Mouse (Mus musculus): ENCODE measurements around the gene S1pr4. TPM values are rescaled to one million over a fixed set of nuclear protein-coding genes. Genes with fewer than 3 reads are reported as not detected.

The S1pr4 gene
- polyA plus RNA-seq, 1 experiment from 2014 or later = 1.2 TPM

- Histone ChIP-seq H3K27ac (ENCODE audit: low read length) (peak overlapping the region; percentile 86), H3K4me1 (ENCODE audit: control insufficient read depth, insufficient read depth, low read length) (peaks cover 30% of the 10 kb centered on the region), H3K4me2 (ENCODE audit: low read depth, low read length) (peak overlapping the region; percentile 92), H3K9ac (ENCODE audit: low read length) (peak overlapping the region; percentile 94), H3K9me3 (replicated peaks; ENCODE audit: control insufficient read depth, low read length) (no peaks in the 10 kb centered on the region), H3K27me3 (ENCODE audit: control insufficient read depth, insufficient read depth, low read length) (no peaks in the 10 kb centered on the region), H3K36me3 (ENCODE audit: control insufficient read depth, insufficient read depth, low read length) (0 out of 2 replicates have a peak, but pooled peaks cover 3% of the 10 kb centered on the region), H3K4me3 (replicated peaks; ENCODE audit: low read length) (peak overlapping the region; percentile 98)
- WGBS = 49% methylated on average over 10 of the region's 10 CpGs
- ATAC-seq (ENCODE audit: insufficient read depth, low FRiP score) = no peak
Observed at GRCm38 (mm10) chr10:81541803-81542202, 41.9 kb upstream of the S1pr4 start.

- Histone ChIP-seq H3K27me3 (ENCODE audit: control insufficient read depth, insufficient read depth, low read length) (no peaks in the 10 kb centered on the region), H3K36me3 (ENCODE audit: control insufficient read depth, insufficient read depth, low read length) (0 out of 2 replicates have a peak, but pooled peaks cover 3% of the 10 kb centered on the region), H3K9ac (ENCODE audit: low read length) (peak overlapping the region; percentile 94), H3K4me2 (ENCODE audit: low read depth, low read length) (peak overlapping the region; percentile 92; the same call in 1 of the 2 replicates), H3K27ac (ENCODE audit: low read length) (peak overlapping the region; percentile 86; the same call in 1 of the 2 replicates), H3K4me1 (ENCODE audit: control insufficient read depth, insufficient read depth, low read length) (peaks cover 30% of the 10 kb centered on the region), H3K4me3 (replicated peaks; ENCODE audit: low read length) (no peak overlapping the region), H3K9me3 (replicated peaks; ENCODE audit: control insufficient read depth, low read length) (no peaks in the 10 kb centered on the region)
- no peak for ATAC-seq (ENCODE audit: insufficient read depth, low FRiP score)
- 68% methylated on average over 5 of the region's 5 CpGs for WGBS
Observed at GRCm38 (mm10) chr10:81541363-81541762, 41.4 kb upstream of the S1pr4 start.

- H3K36me3 ChIP-seq (ENCODE audit: control insufficient read depth, insufficient read depth, low read length) = 0 out of 2 replicates have a peak, but pooled peaks cover 3% of the 10 kb centered on the region
- peaks cover 25% of the 10 kb centered on the region for H3K4me1 ChIP-seq (ENCODE audit: control insufficient read depth, insufficient read depth, low read length)
- 87% methylated on average over 3 of the region's 3 CpGs for WGBS
- H3K9ac ChIP-seq (ENCODE audit: low read length) = no peak overlapping the region
- no peaks in the 10 kb centered on the region for H3K27me3 ChIP-seq (ENCODE audit: control insufficient read depth, insufficient read depth, low read length)
- no peak for ATAC-seq (ENCODE audit: insufficient read depth, low FRiP score)
- no peak overlapping the region for H3K4me3 ChIP-seq (replicated peaks; ENCODE audit: low read length)
- no peak overlapping the region for H3K4me2 ChIP-seq (ENCODE audit: low read depth, low read length)
- H3K9me3 ChIP-seq (replicated peaks; ENCODE audit: control insufficient read depth, low read length) = no peaks in the 10 kb centered on the region
- no peak overlapping the region for H3K27ac ChIP-seq (ENCODE audit: low read length)
Observed at GRCm38 (mm10) chr10:81538321-81539048, 38.6 kb upstream of the S1pr4 start.

GRCm38 (mm10) chr10:81537429-81537828 lies 37.5 kb upstream of the S1pr4 start:
- H3K27ac ChIP-seq (ENCODE audit: low read length) = no peak overlapping the region
- H3K4me3 ChIP-seq (replicated peaks; ENCODE audit: low read length) = no peak overlapping the region
- no peak for ATAC-seq (ENCODE audit: insufficient read depth, low FRiP score)
- no peaks in the 10 kb centered on the region for H3K9me3 ChIP-seq (replicated peaks; ENCODE audit: control insufficient read depth, low read length)
- WGBS = 86% methylated on average over 2 of the region's 2 CpGs
- H3K4me2 ChIP-seq (ENCODE audit: low read depth, low read length) = no peak overlapping the region
- H3K27me3 ChIP-seq (ENCODE audit: control insufficient read depth, insufficient read depth, low read length) = no peaks in the 10 kb centered on the region
- H3K36me3 ChIP-seq (ENCODE audit: control insufficient read depth, insufficient read depth, low read length) = 0 out of 2 replicates have a peak, but pooled peaks cover 3% of the 10 kb centered on the region
- H3K4me1 ChIP-seq (ENCODE audit: control insufficient read depth, insufficient read depth, low read length) = peaks cover 14% of the 10 kb centered on the region
- no peak overlapping the region for H3K9ac ChIP-seq (ENCODE audit: low read length)

- 78% methylated on average over 6 of the region's 6 CpGs for WGBS
- Histone ChIP-seq H3K4me3 (replicated peaks; ENCODE audit: low read length) (no peak overlapping the region), H3K9ac (ENCODE audit: low read length) (no peak overlapping the region), H3K4me2 (ENCODE audit: low read depth, low read length) (no peak overlapping the region), H3K9me3 (replicated peaks; ENCODE audit: control insufficient read depth, low read length) (no peaks in the 10 kb centered on the region), H3K36me3 (ENCODE audit: control insufficient read depth, insufficient read depth, low read length) (0 out of 2 replicates have a peak, but pooled peaks cover 3% of the 10 kb centered on the region), H3K27me3 (ENCODE audit: control insufficient read depth, insufficient read depth, low read length) (no peaks in the 10 kb centered on the region), H3K4me1 (ENCODE audit: control insufficient read depth, insufficient read depth, low read length) (peaks cover 7% of the 10 kb centered on the region), H3K27ac (ENCODE audit: low read length) (no peak overlapping the region)
- ATAC-seq (ENCODE audit: insufficient read depth, low FRiP score) = no peak
Observed at GRCm38 (mm10) chr10:81536734-81537133, 36.8 kb upstream of the S1pr4 start.

GRCm38 (mm10) chr10:81534826-81535225 lies 34.9 kb upstream of the S1pr4 start:
- peaks cover 12% of the 10 kb centered on the region; the same call in 1 of the 2 replicates for H3K36me3 ChIP-seq (ENCODE audit: control insufficient read depth, insufficient read depth, low read length)
- WGBS = 48% methylated on average over 16 of the region's 16 CpGs
- peak; percentile 64 for ATAC-seq (ENCODE audit: insufficient read depth, low FRiP score)
- H3K9me3 ChIP-seq (replicated peaks; ENCODE audit: control insufficient read depth, low read length) = no peaks in the 10 kb centered on the region
- H3K4me3 ChIP-seq (replicated peaks; ENCODE audit: low read length) = no peak overlapping the region
- no peaks in the 10 kb centered on the region for H3K27me3 ChIP-seq (ENCODE audit: control insufficient read depth, insufficient read depth, low read length)
- no peak overlapping the region for H3K27ac ChIP-seq (ENCODE audit: low read length)
- no peak overlapping the region for H3K9ac ChIP-seq (ENCODE audit: low read length)
- H3K4me1 ChIP-seq (ENCODE audit: control insufficient read depth, insufficient read depth, low read length) = no peaks in the 10 kb centered on the region
- H3K4me2 ChIP-seq (ENCODE audit: low read depth, low read length) = no peak overlapping the region

GRCm38 (mm10) chr10:81526779-81527178 lies 26.8 kb upstream of the S1pr4 start:
- peak; percentile 12; the same call in 1 of the 2 replicates for ATAC-seq (ENCODE audit: insufficient read depth, low FRiP score)
- H3K4me1 ChIP-seq (ENCODE audit: control insufficient read depth, insufficient read depth, low read length) = peaks cover 4% of the 10 kb centered on the region
- no peak overlapping the region for H3K4me2 ChIP-seq (ENCODE audit: low read depth, low read length)
- no peaks in the 10 kb centered on the region for H3K27me3 ChIP-seq (ENCODE audit: control insufficient read depth, insufficient read depth, low read length)
- no peak overlapping the region for H3K4me3 ChIP-seq (replicated peaks; ENCODE audit: low read length)
- no peaks in the 10 kb centered on the region for H3K9me3 ChIP-seq (replicated peaks; ENCODE audit: control insufficient read depth, low read length)
- whole genome bisulfite sequencing = 12% methylated on average over 14 of the region's 14 CpGs
- no peak overlapping the region for H3K9ac ChIP-seq (ENCODE audit: low read length)
- H3K27ac ChIP-seq (ENCODE audit: low read length) = no peak overlapping the region
- peaks cover 13% of the 10 kb centered on the region; the same call in 1 of the 2 replicates for H3K36me3 ChIP-seq (ENCODE audit: control insufficient read depth, insufficient read depth, low read length)

- peak overlapping the region; percentile 82 for H3K27ac ChIP-seq (ENCODE audit: low read length)
- 0 out of 2 replicates have a peak, but pooled peaks cover 7% of the 10 kb centered on the region for H3K36me3 ChIP-seq (ENCODE audit: control insufficient read depth, insufficient read depth, low read length)
- H3K4me1 ChIP-seq (ENCODE audit: control insufficient read depth, insufficient read depth, low read length) = peaks cover 4% of the 10 kb centered on the region
- no peak overlapping the region for H3K4me3 ChIP-seq (replicated peaks; ENCODE audit: low read length)
- WGBS = 46% methylated on average over 12 of the region's 13 CpGs
- H3K9me3 ChIP-seq (replicated peaks; ENCODE audit: control insufficient read depth, low read length) = no peaks in the 10 kb centered on the region
- H3K9ac ChIP-seq (ENCODE audit: low read length) = peak overlapping the region; percentile 31; the same call in 1 of the 2 replicates
- ATAC-seq (ENCODE audit: insufficient read depth, low FRiP score) = peak; percentile 41; the same call in 1 of the 2 replicates
- H3K4me2 ChIP-seq (ENCODE audit: low read depth, low read length) = no peak overlapping the region
- no peaks in the 10 kb centered on the region for H3K27me3 ChIP-seq (ENCODE audit: control insufficient read depth, insufficient read depth, low read length)
Observed at GRCm38 (mm10) chr10:81525017-81525694, 25.2 kb upstream of the S1pr4 start.

- peak within 1 kb of the TSS; percentile 38 for H3K4me2 ChIP-seq (ENCODE audit: low read depth, low read length)
- H3K27ac ChIP-seq (ENCODE audit: low read length) = peak within 1 kb of the TSS; percentile 82
- WGBS = 26% methylated on average over 9 of the region's 9 CpGs
- peak within 1 kb of the TSS; percentile 68 for H3K9ac ChIP-seq (ENCODE audit: low read length)
- no peaks in the 10 kb centered on the region for H3K36me3 ChIP-seq (ENCODE audit: control insufficient read depth, insufficient read depth, low read length)
- H3K4me1 ChIP-seq (ENCODE audit: control insufficient read depth, insufficient read depth, low read length) = peaks cover 4% of the 10 kb centered on the region
- no peaks in the 10 kb centered on the region for H3K9me3 ChIP-seq (replicated peaks; ENCODE audit: control insufficient read depth, low read length)
- peak; percentile 48 for ATAC-seq (ENCODE audit: insufficient read depth, low FRiP score)
- no peaks in the 10 kb centered on the region for H3K27me3 ChIP-seq (ENCODE audit: control insufficient read depth, insufficient read depth, low read length)
- peak within 1 kb of the TSS; percentile 35 for H3K4me3 ChIP-seq (replicated peaks; ENCODE audit: low read length)
Observed at GRCm38 (mm10) chr10:81524051-81524605, 24.2 kb upstream of the S1pr4 start, which contains the start of gene Gna15. Gene Gna15 (minus strand): TSS chr10:81524225.
